Comparison of ENCODE assay signal across 22 mouse cellular contexts in the genomic region with DNA sequence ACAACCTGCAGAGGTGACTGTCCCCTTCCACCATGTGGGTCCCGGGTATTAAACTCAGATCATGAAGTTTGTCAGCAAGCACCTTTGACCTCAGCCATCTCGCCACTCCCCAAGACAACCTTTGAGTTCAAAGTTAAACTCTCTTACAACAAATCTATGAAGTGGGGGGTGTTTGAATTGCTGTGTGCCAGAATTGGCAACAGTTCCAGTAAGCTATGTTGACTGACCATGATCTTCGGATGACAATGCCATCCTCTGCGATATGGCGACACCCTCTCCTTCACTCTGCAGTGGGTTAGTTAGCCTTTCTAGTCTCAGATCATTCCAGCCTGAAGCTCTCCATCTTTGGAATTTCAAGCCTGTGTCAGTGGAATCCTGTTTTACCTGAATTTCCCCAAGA.
"Had no signal": no experiment of that assay in that cellular context is flagged by ENCODE, and none has a peak within 500 bp of the region (broad histone marks: within the 10 kb centered on the region; RNA-seq: fewer than 3 reads in every experiment).

No protein-coding gene starts in this region.

- H3K27ac ChIP-seq: heart, adult 2 months; heart, embryonic 13.5 days; heart, embryonic 15.5 days; hindbrain, postnatal 0 days; layer of hippocampus, adult 2 months; limb, embryonic 13.5 days had no signal

- H3K27me3 ChIP-seq: heart, embryonic 13.5 days; heart, embryonic 15.5 days; hindbrain, embryonic 13.5 days; hindbrain, embryonic 15.5 days; limb, embryonic 13.5 days; limb, embryonic 15.5 days had no signal

- H3K4me2 ChIP-seq: heart, embryonic 11.5 days; heart, embryonic 13.5 days; heart, embryonic 15.5 days; hindbrain, embryonic 13.5 days; hindbrain, embryonic 15.5 days; limb, embryonic 13.5 days; limb, embryonic 15.5 days had no signal

- DNase-seq: forebrain, postnatal 0 days; gastrocnemius, postnatal 14 days; gastrocnemius, postnatal 36 days; heart, adult 11 months; heart, adult 2 months; heart, postnatal 14 days; heart, postnatal 36 days; kidney, adult 18-20 months; kidney, adult 8-10 months; kidney, postnatal 10 days; kidney, postnatal 25 days; kidney, postnatal 4 days; left cerebral cortex, postnatal 4 days had no signal

- H3K36me3 ChIP-seq: heart, embryonic 13.5 days; heart, embryonic 15.5 days; hindbrain, embryonic 13.5 days; hindbrain, embryonic 15.5 days; limb, embryonic 13.5 days; limb, embryonic 15.5 days had no signal

- H3K9me3 ChIP-seq: heart, embryonic 13.5 days; heart, embryonic 15.5 days; hindbrain, embryonic 13.5 days; hindbrain, embryonic 15.5 days; limb, embryonic 13.5 days; limb, embryonic 15.5 days had no signal

- H3K9ac ChIP-seq: forebrain, postnatal 0 days; heart, embryonic 13.5 days; heart, embryonic 15.5 days; hindbrain, embryonic 13.5 days; hindbrain, embryonic 15.5 days; limb, embryonic 13.5 days; limb, embryonic 15.5 days had no signal

- H3K4me3 ChIP-seq: heart, adult 2 months; heart, embryonic 13.5 days; heart, embryonic 15.5 days; hindbrain, embryonic 13.5 days; hindbrain, embryonic 15.5 days; layer of hippocampus, adult 2 months; limb, embryonic 13.5 days; limb, embryonic 15.5 days had no signal
